Mouse (Mus musculus): ENCODE data around the gene Laptm5.

Gene Laptm5

GRCm38 (mm10) chr4:130913077-130913476, at the start of gene Laptm5:
Gene Laptm5 (plus strand): TSS chr4:130913125.
- peak; percentile 88 to 89 for DNase-seq (ENCODE audit: low spot score in 2 of 2)

- DNase-seq (ENCODE audit: low spot score in 2 of 2), result no peak
These were observed 47.5 kb upstream of the Laptm5 start for GRCm38 (mm10) chr4:130865460-130865859.

- DNase-seq (ENCODE audit: low spot score in 2 of 2), result no peak
These were observed 47.0 kb upstream of the Laptm5 start for GRCm38 (mm10) chr4:130865901-130866371.

DNA sequence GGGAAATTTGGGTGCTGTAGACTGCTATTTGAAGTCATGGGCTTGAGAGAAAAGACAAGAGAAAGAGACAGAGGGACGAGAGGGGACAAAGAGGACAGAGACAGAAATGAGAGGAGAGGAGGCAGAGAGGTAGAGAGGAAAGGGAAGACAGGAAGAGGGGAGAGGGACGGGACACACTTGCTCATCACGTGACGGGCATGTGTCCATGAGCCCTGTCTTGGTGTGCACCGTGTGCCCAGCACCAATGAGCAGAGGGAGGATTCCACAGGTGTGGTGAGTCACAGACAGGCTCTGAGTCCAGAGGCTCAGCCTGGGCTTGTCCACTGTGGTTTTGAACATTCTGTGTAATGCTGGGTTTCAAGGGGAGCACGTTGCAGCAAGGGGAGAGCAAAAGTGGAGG, 45.0 kb upstream of the Laptm5 start:
- no peak for DNase-seq (ENCODE audit: low spot score in 2 of 2)

- no peak for DNase-seq (ENCODE audit: low spot score in 2 of 2)
These were observed 44.1 kb upstream of the Laptm5 start for GRCm38 (mm10) chr4:130868803-130869202.

- DNase-seq (ENCODE audit: low spot score in 2 of 2), result no peak
These were observed 40.5 kb upstream of the Laptm5 start for GRCm38 (mm10) chr4:130872414-130872813.

DNA sequence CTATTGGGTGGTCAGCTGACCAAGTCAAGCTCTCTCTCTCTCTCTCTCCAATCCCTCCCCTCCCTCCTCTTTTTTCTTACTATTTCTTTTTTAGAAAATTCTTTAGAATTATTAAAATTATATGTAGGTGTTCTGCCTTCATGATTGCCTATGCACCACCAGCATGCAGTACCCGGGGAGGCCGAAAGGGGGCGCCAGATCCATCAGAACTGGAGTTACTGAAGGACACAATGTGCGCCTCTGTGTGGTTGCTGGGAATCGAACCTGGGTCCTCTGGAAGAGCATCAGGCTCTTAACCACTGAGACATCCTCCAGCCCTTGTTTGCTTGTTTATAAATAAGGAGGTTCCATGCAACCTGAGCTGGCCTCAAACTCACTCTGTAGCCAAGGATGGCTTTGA, 39.5 kb upstream of the Laptm5 start:
- DNase-seq (ENCODE audit: low spot score in 2 of 2), result no peak

GRCm38 (mm10) chr4:130874601-130875000, 38.3 kb upstream of the Laptm5 start:
- no peak for DNase-seq (ENCODE audit: low spot score in 2 of 2)

DNA sequence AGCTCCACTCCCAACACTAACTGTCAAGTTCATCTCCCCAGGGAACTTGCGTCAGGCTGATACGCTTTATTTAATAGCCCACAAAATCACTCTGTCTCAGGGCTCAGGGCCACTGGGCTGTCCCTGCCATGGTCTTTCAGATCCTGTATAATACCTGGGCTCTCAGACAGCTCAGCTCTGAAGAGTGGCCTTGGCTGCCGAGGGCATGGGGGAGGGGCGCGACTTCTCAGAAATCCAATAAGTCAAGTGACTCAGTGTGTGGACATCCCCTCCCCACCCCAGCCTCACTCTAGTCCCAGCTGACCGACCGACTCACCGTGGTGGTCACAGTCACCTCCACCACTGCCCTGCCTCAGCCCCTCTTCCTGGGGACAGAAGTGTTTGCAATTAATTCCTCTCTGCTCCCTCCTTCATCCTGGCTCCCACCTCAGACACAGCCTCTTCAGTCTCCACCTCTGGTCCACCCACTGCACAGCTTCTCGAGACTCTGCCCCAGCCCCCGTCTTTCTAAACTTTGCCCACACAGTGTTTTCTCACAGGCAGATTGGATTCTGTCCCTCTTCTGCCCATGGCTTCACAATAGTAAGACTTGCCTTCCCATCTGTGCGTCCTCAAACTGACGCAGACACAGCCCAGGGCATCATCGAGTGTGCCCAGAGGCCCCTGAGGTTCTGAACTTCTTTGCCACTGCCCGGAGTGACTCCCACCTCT, 36.8 kb upstream of the Laptm5 start:
- no peak for DNase-seq (ENCODE audit: low spot score in 2 of 2)

- peak; percentile 50 to 66 for DNase-seq (ENCODE audit: low spot score in 2 of 2)
These were observed 34.5 kb upstream of the Laptm5 start for GRCm38 (mm10) chr4:130878273-130879047.

- no peak for DNase-seq (ENCODE audit: low spot score in 2 of 2)
These were observed 33.9 kb upstream of the Laptm5 start for GRCm38 (mm10) chr4:130879048-130879384.

DNA sequence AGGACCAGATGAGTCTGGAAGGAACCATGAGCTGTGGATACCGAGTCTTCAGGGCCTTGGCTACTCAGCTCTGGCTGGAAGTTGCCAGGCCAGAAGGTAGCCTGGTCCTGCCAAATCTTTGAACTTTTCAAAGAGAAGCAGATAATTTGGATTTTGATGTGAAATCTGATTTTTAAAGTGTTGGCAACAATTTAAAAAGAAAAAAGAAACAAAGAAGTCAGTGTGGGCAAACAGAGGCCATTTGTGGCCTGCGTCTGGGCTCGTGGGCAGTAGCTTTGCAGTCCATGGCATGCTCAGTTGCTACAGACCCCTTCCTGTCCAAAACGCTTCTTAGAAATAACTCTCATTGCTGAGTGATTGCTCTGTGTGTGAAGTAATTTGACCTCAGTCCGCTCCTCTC, 31.6 kb upstream of the Laptm5 start:
- no peak for DNase-seq (ENCODE audit: low spot score in 2 of 2)

- no peak for DNase-seq (ENCODE audit: low spot score in 2 of 2)
These were observed 30.2 kb upstream of the Laptm5 start for GRCm38 (mm10) chr4:130882762-130883161.

DNA sequence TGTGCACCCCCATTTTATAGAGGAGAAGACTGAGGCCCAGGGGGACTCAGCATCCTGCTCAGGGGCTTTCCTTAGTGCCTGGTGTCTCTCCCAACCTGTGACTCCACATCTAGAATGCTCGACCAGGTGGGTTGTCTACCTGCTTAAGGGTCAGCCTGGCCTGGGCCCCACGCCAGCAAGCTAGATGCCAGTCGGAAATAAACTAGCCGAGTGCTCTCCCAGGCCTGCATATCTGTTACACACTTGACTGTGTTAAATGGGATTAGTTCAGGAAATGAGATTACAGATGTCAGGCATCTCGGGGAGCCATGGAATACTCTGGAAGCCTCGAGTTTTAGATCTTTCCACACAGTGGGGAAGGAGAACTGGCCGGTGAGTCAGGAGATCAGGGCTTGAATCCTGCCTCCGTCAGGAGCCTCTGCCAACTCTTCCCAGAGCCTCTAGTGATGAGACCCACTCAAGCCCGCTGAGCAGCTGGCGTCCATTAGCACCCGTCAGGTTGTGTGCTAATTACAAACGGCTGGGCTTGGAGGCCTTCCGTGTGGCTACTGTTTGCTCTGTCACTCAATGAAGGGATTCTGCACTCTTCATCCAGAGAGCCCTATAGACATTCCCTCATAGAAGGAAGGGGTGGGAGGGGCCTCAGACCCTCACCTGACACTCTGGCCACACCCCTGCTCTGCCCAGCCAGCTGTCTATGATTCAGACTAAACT, 28.9 kb upstream of the Laptm5 start:
- no peak for DNase-seq (ENCODE audit: low spot score in 2 of 2)

GRCm38 (mm10) chr4:130887148-130887745, 25.7 kb upstream of the Laptm5 start:
- no peak for DNase-seq (ENCODE audit: low spot score in 2 of 2)

DNA sequence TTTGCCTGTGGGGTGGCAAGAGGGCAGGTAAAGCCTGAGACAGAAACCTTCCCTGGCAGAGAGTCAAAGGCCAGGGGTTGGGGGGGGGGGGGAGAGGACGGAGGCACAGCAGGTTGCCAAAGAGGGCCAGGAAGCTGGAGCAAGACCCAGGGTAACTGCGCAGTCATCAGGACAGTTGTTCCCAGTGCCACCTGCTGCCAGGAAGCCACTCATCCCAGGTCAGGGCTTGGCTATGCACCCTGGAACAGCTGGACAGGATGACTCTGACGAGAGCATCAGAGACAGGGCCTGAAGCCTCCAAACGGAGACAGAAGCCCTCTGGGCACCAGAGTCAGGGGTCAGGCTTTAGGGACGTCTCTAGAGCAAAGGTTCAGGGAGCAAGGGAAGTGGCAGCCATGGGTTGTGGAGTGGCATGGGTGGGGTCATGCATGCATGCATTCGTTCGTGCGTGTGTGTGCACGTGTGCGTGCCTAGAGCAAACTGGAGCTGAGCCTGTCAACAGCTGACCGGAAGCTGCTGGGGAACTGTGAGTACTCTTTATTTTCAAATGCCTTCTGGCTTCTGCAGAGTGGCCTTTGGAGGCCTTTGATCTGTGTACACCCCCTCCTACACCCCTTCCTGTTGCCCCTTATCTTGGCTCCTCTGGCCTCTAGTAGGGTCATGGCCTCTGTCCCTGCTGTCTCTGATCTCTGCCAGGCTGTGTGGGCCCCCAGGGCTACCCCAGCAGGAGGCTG, 23.0 kb upstream of the Laptm5 start:
- no peak for DNase-seq (ENCODE audit: low spot score in 2 of 2)

GRCm38 (mm10) chr4:130890511-130890840, 22.4 kb upstream of the Laptm5 start:
- no peak for DNase-seq (ENCODE audit: low spot score in 2 of 2)

GRCm38 (mm10) chr4:130892001-130892587, 20.8 kb upstream of the Laptm5 start:
- DNase-seq (ENCODE audit: low spot score in 2 of 2), result peak; percentile 33 to 38

DNA sequence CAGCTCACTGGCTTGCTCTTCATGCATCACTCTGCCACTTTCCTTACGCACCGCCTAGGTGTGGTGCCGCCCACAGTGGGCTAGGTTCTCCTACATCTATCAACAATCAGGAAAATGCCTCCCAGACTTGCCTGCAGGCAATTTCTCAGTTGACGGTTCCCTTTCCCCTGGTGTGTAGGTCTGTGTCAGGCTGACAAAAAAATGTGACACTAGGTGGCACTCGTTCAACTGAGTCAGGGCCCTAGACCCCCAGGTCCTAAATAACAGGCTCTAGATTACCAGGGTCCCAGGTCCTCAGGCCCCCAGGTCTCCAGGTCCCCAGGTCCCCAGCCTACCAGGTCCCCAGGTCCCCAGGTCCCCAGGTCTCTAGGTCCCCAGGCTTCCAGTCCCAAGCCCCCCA, 19.2 kb upstream of the Laptm5 start:
- DNase-seq (ENCODE audit: low spot score in 2 of 2), result no peak

GRCm38 (mm10) chr4:130895701-130896100, 17.2 kb upstream of the Laptm5 start:
- no peak for DNase-seq (ENCODE audit: low spot score in 2 of 2)

GRCm38 (mm10) chr4:130896372-130896771, 16.6 kb upstream of the Laptm5 start:
- peak; percentile 59 to 71 for DNase-seq (ENCODE audit: low spot score in 2 of 2)
